Mouse (Mus musculus) cerebral cortex, adult 2 months (tissue): ENCODE results near the gene Rpl14.

Source experiments
- WGBS: fragments of 180-500 bp; shearing (Covaris S2); methylation state at CpG from one replicate; pipeline ENCODE4 v1.1.7; 2018; 5-methylcytosine and 5-hydroxymethylcytosine counted together

Gene Rpl14

DNA sequence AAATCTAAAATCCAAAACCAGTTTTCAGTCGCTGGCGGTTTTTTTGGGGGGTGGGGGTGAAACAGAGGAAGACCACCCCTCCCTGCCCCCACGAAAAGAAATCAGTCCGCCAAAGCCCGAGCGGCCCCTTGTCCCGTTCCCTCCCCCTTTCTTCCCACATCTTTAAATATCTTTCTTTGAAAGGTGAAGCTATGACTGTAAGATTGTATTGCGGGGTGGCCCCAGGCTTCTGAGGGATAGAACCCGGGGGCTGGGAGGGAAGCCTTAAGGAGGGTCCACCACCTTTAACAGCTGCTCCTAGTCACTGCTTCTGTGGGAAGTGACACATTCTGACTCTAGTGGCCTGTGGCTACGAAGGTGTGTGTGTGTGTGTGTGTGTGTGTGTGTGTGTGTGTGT lies 32.3 kb downstream of the Rpl14 start:
- 38% methylated on average over 10 of the region's 10 CpGs for WGBS

GRCm38 (mm10) chr9:120603956-120604355 lies 32.7 kb downstream of the Rpl14 start:
- 71% methylated on average over 12 of the region's 12 CpGs for WGBS

DNA sequence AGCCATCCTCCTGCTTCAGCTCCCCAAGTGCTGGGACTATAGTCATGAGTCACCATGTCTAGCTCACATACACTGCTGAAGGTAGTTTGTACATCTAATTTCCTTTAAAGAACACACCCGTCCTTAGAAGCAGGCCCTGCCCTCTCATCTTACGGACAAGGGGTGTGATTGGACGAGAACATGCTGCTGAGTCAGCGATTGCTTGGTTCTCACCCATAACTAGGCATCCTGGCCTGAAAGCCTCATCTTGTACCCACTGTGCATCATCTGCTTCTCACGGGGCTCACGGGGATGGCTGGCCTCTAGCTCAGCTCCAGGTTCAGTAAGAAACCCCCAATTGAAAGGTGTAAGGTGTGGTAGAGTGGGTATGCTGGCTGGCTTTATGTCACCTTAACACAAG lies 42.8 kb downstream of the Rpl14 start:
- WGBS, result 96% methylated on average over 6 of the region's 6 CpGs

GRCm38 (mm10) chr9:120618101-120618500 lies 46.9 kb downstream of the Rpl14 start:
- 86% methylated on average over 6 of the region's 6 CpGs for WGBS

- WGBS, result 27% methylated on average over 10 of the region's 10 CpGs
Measured at GRCm38 (mm10) chr9:120619347-120619708, 48.1 kb downstream of the Rpl14 start.

DNA sequence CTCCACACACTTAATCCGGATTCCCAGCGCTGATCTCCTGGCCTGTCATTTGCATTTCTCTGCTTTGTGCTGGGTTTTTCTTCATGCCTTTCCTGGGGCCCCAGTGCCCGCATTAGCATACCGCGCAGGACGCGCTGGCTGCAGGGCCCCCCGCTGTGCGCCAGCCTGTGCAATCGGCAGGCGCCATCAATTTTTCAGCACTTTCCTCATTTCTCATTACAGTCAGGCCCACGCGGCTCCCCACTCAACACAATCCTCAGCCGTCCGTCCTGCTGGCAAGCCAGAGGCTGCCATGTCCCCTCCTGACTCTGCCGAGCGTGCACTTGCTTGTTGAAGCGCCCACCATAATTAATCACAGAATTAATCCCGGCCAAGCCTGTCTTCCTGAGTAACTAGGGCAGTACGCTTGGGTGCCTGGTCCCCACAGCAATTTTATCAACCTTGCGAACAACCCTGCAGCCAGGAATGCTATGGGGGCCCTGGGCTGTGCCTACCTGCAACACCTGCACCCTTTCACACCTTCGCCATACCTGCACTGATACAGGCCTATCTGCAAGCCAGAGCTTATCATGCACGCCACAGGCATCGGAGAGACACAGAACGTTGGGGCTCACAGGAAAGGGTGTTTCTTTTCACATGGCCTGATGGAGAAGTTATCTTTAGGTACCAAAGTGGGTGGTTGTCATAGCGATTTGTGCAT lies 48.6 kb downstream of the Rpl14 start:
- WGBS, result 19% methylated on average over 26 of the region's 26 CpGs

DNA sequence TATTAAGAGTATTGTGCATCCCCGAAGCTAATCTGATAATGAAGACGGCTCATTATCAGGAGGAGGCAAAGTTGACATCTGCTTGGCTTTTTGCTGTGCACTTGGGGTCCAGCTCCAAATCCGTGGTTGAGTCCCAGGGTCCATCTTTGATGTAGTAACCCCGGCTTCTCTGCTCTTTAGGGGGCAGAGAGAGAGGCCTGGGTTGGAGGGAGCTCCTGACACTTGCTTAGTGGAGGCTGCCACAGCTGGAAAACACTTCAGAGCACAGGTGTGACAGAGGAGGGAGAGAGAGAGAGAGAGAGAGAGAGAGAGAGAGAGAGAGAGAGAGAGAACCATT lies 49.1 kb downstream of the Rpl14 start:
- 55% methylated on average over 4 of the region's 4 CpGs for WGBS
